Mouse (Mus musculus) gonadal fat pad, adult 2 months (tissue): ENCODE data around the gene Cd47. TPM values are rescaled to one million over a fixed set of nuclear protein-coding genes. Genes with fewer than 3 reads are reported as not detected.

Source experiments
- DNase-seq: peaks from one replicate; pipeline ENCODE4 v3.0.0-alpha.2; 2012; ENCODE audit warnings: low read depth
- polyA plus RNA-seq: library from polyadenylated mRNA; depleted of rRNA; stranded (reverse); fragments of >200 nt; gene quantifications from 2 replicates; pipeline ENCODE4 v1.2.3, GENCODE M21; 2012

The Cd47 gene
- polyA plus RNA-seq, 1 experiment = 42.6 TPM

- no peak for DNase-seq
Measured at GRCm38 (mm10) chr16:49832339-49832738, 32.0 kb downstream of the Cd47 start.

GRCm38 (mm10) chr16:49834130-49834693 is 33.9 kb downstream of the Cd47 start:
- DNase-seq = no peak

GRCm38 (mm10) chr16:49836634-49837164 is 36.4 kb downstream of the Cd47 start:
- no peak for DNase-seq

GRCm38 (mm10) chr16:49838923-49839322 is 38.6 kb downstream of the Cd47 start:
- no peak for DNase-seq

- DNase-seq = no peak
Measured at GRCm38 (mm10) chr16:49839681-49840535, 39.6 kb downstream of the Cd47 start.

- DNase-seq = no peak
Measured at GRCm38 (mm10) chr16:49843723-49844122, 43.4 kb downstream of the Cd47 start.

GRCm38 (mm10) chr16:49847224-49848003 is 47.1 kb downstream of the Cd47 start:
- no peak for DNase-seq

GRCm38 (mm10) chr16:49848651-49849050 is 48.3 kb downstream of the Cd47 start:
- DNase-seq = no peak

- no peak for DNase-seq
Measured at GRCm38 (mm10) chr16:49852940-49853339, 52.6 kb downstream of the Cd47 start.

- DNase-seq = no peak
Measured at GRCm38 (mm10) chr16:49853633-49854032, 53.3 kb downstream of the Cd47 start.

- no peak for DNase-seq
Measured at GRCm38 (mm10) chr16:49854194-49854593, 53.9 kb downstream of the Cd47 start.

GRCm38 (mm10) chr16:49854931-49855835 is 54.9 kb downstream of the Cd47 start:
- DNase-seq = peak; percentile 79

- DNase-seq = no peak
Measured at GRCm38 (mm10) chr16:49855836-49856503, 55.6 kb downstream of the Cd47 start.

GRCm38 (mm10) chr16:49856661-49857060 is 56.3 kb downstream of the Cd47 start:
- DNase-seq = no peak

GRCm38 (mm10) chr16:49857504-49858160 is 57.3 kb downstream of the Cd47 start:
- DNase-seq = no peak

GRCm38 (mm10) chr16:49858161-49858906 is 58.0 kb downstream of the Cd47 start:
- DNase-seq = no peak

GRCm38 (mm10) chr16:49858907-49859853 is 58.8 kb downstream of the Cd47 start:
- no peak for DNase-seq

GRCm38 (mm10) chr16:49861986-49862385 is 61.7 kb downstream of the Cd47 start:
- no peak for DNase-seq
